Mouse (Mus musculus) ES-E14 (cell line): ENCODE measurements at regions not wholly inside any gene's neighbourhood (a gene's known extent, or its start where the extent isn't known, plus 50 kb on each side); places are given as distances from the start of the nearest gene placed in this dataset.

ENCODE experiments used
- DNase-seq: peaks from one replicate; pipeline ENCODE4 v3.0.0-alpha.2; 2013; ENCODE audit warnings: low read depth, low spot score
- H3K27ac ChIP-seq: 2 replicates; pipeline ENCODE4 v1.5.1; 2012; ENCODE audit warnings: low read depth, mild to moderate bottlenecking, low read length, moderate library complexity, mixed read lengths; ENCODE audit not compliant: poor library complexity, insufficient read depth, severe bottlenecking
- H3K36me3 ChIP-seq: 2 replicates; pipeline ENCODE4 v1.6.1; 2012; ENCODE audit warnings: mild to moderate bottlenecking, low read length, moderate library complexity, mixed read lengths; ENCODE audit not compliant: control insufficient read depth, poor library complexity, insufficient read depth, severe bottlenecking
- H3K4me1 ChIP-seq, 2 experiments: fragments of 150-350 bp in 1 of 2; sonication (generic) in 1 of 2; 2 replicates each; pipeline ENCODE4 v1.6.1; 2012; ENCODE audit warnings: low read length in 2 of 2, mild to moderate bottlenecking in 1 of 2, mixed read lengths in 1 of 2; ENCODE audit not compliant: control insufficient read depth in 2 of 2, insufficient read depth in 2 of 2, poor library complexity in 1 of 2
- H3K4me3 ChIP-seq, 2 experiments: fragments of 150-350 bp in 1 of 2; sonication (generic) in 1 of 2; 2 replicates each; pipeline ENCODE4 v1.5.1; 2012; ENCODE audit warnings: low read length in 2 of 2, low read depth in 1 of 2, mild to moderate bottlenecking in 1 of 2, mixed read lengths in 1 of 2; ENCODE audit not compliant: insufficient read depth in 1 of 2, poor library complexity in 1 of 2, severe bottlenecking in 1 of 2
- H3K9ac ChIP-seq: 2 replicates; pipeline ENCODE4 v1.6.1; 2012; ENCODE audit warnings: low read depth, mild to moderate bottlenecking, low read length, mixed read lengths; ENCODE audit not compliant: poor library complexity, insufficient read depth, severe bottlenecking
- H3K9me3 ChIP-seq: fragments of 150-350 bp; sonication (generic); 2 replicates; pipeline ENCODE4 v1.6.1; 2012; ENCODE audit warnings: low read depth, mild to moderate bottlenecking, low read length; ENCODE audit not compliant: control insufficient read depth, insufficient read depth
- CHD2 ChIP-seq: IDR thresholded peaks from 2 replicates; pipeline ENCODE4 v1.6.1; 2014; ENCODE audit warnings: mild to moderate bottlenecking, low read depth, low read length, inconsistent platforms
- HCFC1 ChIP-seq: IDR thresholded peaks from 2 replicates; pipeline ENCODE4 v1.6.1; 2012; ENCODE audit warnings: low read length, inconsistent platforms, borderline replicate concordance; ENCODE audit not compliant: insufficient read depth
- MAFK ChIP-seq: IDR thresholded peaks from 2 replicates; pipeline ENCODE4 v1.6.1; 2014; ENCODE audit warnings: mild to moderate bottlenecking, low read depth, low read length, inconsistent platforms; ENCODE audit not compliant: insufficient read depth
- ZC3H11A ChIP-seq: IDR thresholded peaks from 2 replicates; pipeline ENCODE4 v1.6.1; 2012; ENCODE audit warnings: low read depth, mild to moderate bottlenecking, inconsistent platforms, low read length, borderline replicate concordance
- ZNF384 ChIP-seq: IDR thresholded peaks from 2 replicates; pipeline ENCODE4 v1.6.1; 2012; ENCODE audit warnings: low read depth, low read length, inconsistent platforms
- in situ Hi-C, 2 experiments: fragments of 600-800 bp; cut with MboI; formaldehyde crosslinking; loops; one replicate each; pipeline ENCODE4 v1.15.1; 2025; ENCODE audit warnings: low sequenced_read_pairs in 2 of 2, inconsistent platforms in 1 of 2; ENCODE audit not compliant: unreplicated experiment in 2 of 2

DNA sequence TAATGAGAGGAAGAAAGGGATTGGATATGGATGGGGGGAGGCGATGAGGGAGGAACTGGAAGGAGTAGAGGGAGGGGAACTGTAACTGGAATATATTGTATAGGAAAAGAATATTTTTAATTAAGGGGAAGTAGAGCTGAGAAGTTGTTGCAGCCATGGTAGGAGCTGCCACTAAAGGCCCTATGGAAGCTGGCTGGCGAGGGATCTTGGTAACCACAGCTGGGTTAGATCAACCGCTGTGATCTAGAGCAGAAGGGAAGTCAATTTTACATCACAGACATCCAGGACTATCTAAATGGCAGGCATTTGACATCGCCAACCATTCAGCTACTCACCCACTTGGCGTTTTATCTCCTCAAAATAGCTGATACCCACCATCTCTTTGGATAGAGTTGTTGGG lies 168.8 kb upstream of the Ap5m1 start:
- H3K36me3 ChIP-seq, result no peaks in the 10 kb centered on the region
- no peak overlapping the region for H3K9ac ChIP-seq
- H3K4me3 ChIP-seq, result no peak overlapping the region
- H3K9me3 ChIP-seq, result no peaks in the 10 kb centered on the region
- no peak overlapping the region for H3K27ac ChIP-seq
- TF ChIP-seq ZNF384, result no peak
- no peak for TF ChIP-seq MAFK
- no peak for TF ChIP-seq ZC3H11A
- TF ChIP-seq HCFC1, result no peak
- no peak for TF ChIP-seq CHD2
- no peaks in the 10 kb centered on the region for H3K4me1 ChIP-seq
- DNase-seq, result no peak
- in situ Hi-C loops, result no loop called here

DNA sequence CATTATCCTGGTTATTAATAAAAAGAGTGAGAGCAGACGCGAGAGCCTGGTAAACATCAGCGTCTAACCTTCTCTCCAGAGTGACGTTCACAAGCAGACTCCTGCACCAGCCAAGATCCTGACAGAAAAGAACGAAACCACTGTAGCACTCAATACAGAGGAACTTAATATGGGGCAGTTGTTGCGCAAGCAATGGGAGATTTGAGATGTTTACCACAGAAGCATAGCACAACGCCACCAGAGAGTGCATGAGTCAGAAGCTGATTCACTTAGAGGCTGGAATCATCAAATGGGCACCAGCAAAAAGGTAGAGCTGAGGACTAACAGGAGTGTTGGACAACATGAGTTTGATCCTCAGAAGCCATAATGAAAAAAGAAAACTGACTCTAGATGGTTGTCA lies 169.7 kb upstream of the Ap5m1 start:
- H3K4me1 ChIP-seq, result no peaks in the 10 kb centered on the region
- no peaks in the 10 kb centered on the region for H3K36me3 ChIP-seq
- H3K27ac ChIP-seq, result no peak overlapping the region
- no peak for DNase-seq
- H3K4me3 ChIP-seq, result no peak overlapping the region
- no peak overlapping the region for H3K9ac ChIP-seq
- in situ Hi-C loops, result no loop called here
- TF ChIP-seq ZNF384 (no peak), HCFC1 (no peak), ZC3H11A (no peak), CHD2 (no peak), MAFK (no peak)
- H3K9me3 ChIP-seq, result no peaks in the 10 kb centered on the region

DNA sequence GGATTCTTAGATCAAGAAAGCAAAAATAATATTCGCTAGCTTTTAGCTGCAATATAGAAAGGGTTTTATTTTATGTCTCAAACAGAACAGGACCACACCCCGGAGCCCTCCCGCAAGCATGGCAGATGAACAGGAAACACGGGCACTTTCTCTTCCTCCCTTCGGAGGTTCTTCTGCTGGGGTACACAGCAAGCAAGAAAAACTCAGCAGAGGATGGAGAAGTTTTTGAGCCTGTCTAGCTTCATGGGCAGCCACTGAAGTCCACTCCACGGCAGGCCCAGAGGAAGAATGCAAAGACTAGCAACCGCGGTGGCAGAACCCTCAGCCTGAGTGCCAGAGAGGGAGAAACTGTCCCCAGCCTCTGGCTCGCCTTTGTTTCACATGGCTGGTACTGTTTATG lies 174.7 kb upstream of the Ap5m1 start:
- TF ChIP-seq ZNF384 (no peak), HCFC1 (no peak)
- H3K4me1 ChIP-seq, result no peaks in the 10 kb centered on the region
- no peaks in the 10 kb centered on the region for H3K36me3 ChIP-seq
- no peaks in the 10 kb centered on the region for H3K9me3 ChIP-seq
- in situ Hi-C loops, result no loop called here
- H3K9ac ChIP-seq, result no peak overlapping the region
- no peak overlapping the region for H3K4me3 ChIP-seq
- H3K27ac ChIP-seq, result no peak overlapping the region
- DNase-seq, result no peak

DNA sequence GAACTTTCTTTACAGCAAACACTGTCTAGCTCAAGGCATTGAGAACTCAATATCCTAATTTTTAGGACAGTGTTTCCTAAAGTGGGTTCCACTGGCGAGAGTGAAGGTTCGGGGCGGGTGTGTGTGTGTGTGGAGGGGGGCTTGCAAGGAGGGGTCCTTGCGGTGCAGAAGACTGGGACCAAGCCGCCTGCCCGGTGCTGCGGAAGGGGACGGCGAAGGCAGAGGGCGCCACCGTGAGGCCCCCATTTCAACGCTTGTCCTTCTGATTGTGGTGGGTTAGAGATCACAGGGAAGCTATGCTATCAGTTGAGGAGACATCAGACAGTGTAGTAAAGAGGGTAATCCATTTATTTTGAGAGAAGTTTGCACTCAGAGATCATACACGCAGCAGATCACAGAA lies 176.9 kb upstream of the Ap5m1 start:
- H3K36me3 ChIP-seq, result no peaks in the 10 kb centered on the region
- H3K4me1 ChIP-seq, result no peaks in the 10 kb centered on the region
- TF ChIP-seq ZC3H11A, result no peak
- TF ChIP-seq HCFC1, result no peak
- TF ChIP-seq MAFK, result no peak
- no peak for TF ChIP-seq CHD2
- TF ChIP-seq ZNF384, result no peak
- H3K27ac ChIP-seq, result no peak overlapping the region
- H3K9me3 ChIP-seq, result no peaks in the 10 kb centered on the region
- no peak for DNase-seq
- H3K9ac ChIP-seq, result no peak overlapping the region
- in situ Hi-C loops, result no loop called here
- H3K4me3 ChIP-seq, result no peak overlapping the region

DNA sequence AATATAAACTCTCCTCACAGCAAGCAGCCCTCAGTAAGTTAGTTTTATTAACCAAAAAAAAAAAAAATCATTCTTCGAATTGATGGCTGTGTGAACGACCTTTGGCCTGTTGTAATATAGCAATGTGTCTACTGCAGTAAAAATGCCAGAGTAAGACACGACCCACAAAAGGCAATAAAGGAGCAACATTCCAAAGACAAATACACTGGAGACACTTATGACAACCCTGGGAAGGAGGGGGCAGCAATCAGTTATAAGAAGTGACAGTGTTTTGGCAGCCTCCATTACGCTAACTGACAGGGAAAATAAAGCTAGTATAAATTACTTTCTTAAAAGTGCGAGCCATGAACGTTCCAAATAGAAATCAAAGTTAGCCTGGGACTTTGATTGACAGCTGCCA lies 185.9 kb upstream of the Ap5m1 start:
- no peak for DNase-seq
- H3K36me3 ChIP-seq, result no peaks in the 10 kb centered on the region
- no peaks in the 10 kb centered on the region for H3K9me3 ChIP-seq
- in situ Hi-C loops, result no loop called here
- H3K4me1 ChIP-seq, result 0 out of 4 replicates have a peak, but pooled peaks cover 0 to 2% of the 10 kb centered on the region in 2 experiments
- TF ChIP-seq CHD2 (no peak), ZNF384 (no peak), ZC3H11A (no peak), MAFK (no peak), HCFC1 (no peak)
- H3K9ac ChIP-seq, result no peak overlapping the region
- no peak overlapping the region for H3K27ac ChIP-seq
- H3K4me3 ChIP-seq, result no peak overlapping the region
